Mouse (Mus musculus): Measurements from ENCODE around the gene Lgr6. TPM values are rescaled to one million over a fixed set of nuclear protein-coding genes. Genes with fewer than 3 reads are reported as not detected.

Gene Lgr6
- polyA plus RNA-seq, 1 experiment = 0.06 TPM

DNA sequence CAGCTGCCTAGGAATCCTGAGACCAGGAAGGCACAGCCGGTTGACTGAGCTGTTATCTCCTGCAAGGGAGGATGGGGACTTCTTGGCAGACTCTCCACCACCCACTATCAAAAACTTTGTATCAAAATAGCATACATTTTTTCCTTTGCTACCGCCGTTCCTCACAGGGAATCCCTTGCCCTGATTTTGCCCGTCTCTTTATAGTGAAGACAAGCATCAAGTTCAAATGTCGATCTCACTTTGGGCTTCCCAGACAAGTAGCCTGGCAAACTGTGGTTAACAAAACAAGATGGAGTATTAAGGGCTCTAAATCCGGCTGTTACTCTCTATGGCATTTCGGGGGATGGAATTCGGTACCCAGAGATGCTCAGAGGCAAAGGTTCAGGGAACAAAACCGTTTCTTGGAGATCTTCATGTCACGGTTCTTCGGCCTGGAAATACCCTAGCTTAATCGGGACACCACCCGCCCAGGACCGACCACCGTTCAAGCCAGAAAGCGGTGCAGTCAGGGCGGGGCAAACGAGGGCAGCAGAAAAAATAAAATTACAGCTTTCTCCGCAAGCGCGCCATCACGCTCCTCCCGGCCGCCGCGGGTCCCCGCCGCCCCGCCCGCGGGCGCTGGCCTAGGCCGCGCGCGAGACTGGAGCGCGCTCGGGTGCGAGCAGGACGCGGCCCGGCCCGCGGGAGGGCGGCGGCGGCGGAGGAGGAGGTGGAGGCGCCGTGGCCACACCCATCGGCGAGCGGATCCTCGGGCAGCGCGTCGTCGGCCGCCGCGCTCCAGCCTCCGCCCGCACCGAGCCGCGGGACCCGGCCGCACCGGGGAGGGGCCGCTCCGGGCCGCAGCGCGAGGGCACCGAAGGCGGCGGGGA, 41.2 kb upstream of the Lgr6 start, which contains the start of gene Arl8a:
Arl8a (plus strand) TSS at position 748 of the 869 bp plus-strand sequence.
- H3K27ac ChIP-seq (ENCODE audit: insufficient read depth, low read depth, low read length) = peak within 1 kb of the TSS; percentile 79
- no peaks in the 10 kb centered on the region for H3K36me3 ChIP-seq (ENCODE audit: control insufficient read depth, insufficient read depth, low read length)
- TF ChIP-seq POLR2A (IDR thresholded peaks at IDR 0.05; ENCODE audit: low read depth, low read length) (peak; percentile 48; the same call in 1 of the 2 replicates), CTCF (IDR thresholded peaks at IDR 0.05; ENCODE audit: extremely low read depth, insufficient read length, insufficient replicate concordance, low read depth, low read length) (no peak)
- H3K4me3 ChIP-seq (ENCODE audit: low read depth, low read length) = peak within 1 kb of the TSS; percentile 72
- 1% methylated on average over 78 of the region's 78 CpGs for WGBS
- H3K4me1 ChIP-seq (ENCODE audit: control insufficient read depth, insufficient read depth, insufficient read length, low read length) = peaks cover 20% of the 10 kb centered on the region; the same call in 1 of the 2 replicates
- H3K27me3 ChIP-seq (ENCODE audit: control insufficient read depth, insufficient read depth, low read length) = no peaks in the 10 kb centered on the region

DNA sequence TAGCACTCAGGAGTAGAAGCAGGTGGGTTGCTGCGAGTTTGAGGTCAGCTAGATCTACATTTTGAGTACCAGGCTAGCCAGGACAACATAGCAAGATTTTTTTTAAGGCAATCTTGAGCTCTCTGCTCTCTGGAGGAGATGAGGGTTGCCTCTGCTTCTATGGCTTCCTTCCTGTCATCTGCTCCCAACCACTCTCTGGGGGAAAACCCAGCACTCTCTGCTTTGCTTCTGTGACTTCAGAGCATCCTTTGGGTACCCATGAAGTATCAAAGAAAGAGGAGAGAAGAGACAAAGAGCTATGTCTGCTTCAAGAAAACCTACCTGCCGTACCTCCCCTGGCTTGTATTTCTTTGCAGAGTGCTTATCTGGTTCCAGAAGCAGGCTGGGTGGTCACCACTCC, 38.9 kb upstream of the Lgr6 start:
- WGBS = 87% methylated on average over 2 of the region's 2 CpGs
- no peaks in the 10 kb centered on the region for H3K36me3 ChIP-seq (ENCODE audit: control insufficient read depth, insufficient read depth, low read length)
- TF ChIP-seq POLR2A (IDR thresholded peaks at IDR 0.05; ENCODE audit: low read depth, low read length) = no peak
- TF ChIP-seq CTCF (IDR thresholded peaks at IDR 0.05; ENCODE audit: extremely low read depth, insufficient read length, insufficient replicate concordance, low read depth, low read length) = no peak

DNA sequence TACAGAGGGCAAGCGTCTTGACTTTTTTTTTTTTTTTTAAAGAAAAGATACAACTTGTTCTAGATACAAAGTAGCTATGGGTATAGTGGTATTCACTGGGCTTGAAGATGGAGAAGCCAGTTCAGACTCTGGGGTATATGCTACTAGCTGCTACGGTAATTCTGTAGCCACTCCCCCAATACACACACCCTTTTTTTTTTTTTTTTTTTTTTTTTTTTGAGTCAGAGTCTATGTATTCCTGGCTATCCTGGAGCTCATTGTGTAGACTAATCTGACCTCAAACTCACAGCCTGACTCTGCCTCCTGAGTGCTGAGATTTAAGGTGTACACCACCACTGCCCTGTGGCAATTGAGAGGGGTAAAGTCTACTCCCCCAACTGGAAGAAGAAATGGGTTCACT, 37.4 kb upstream of the Lgr6 start:
- WGBS = 41% methylated on average over 2 of the region's 2 CpGs
- H3K36me3 ChIP-seq (ENCODE audit: control insufficient read depth, insufficient read depth, low read length) = no peaks in the 10 kb centered on the region
- H3K4me3 ChIP-seq (ENCODE audit: low read depth, low read length) = no peak overlapping the region
- no peaks in the 10 kb centered on the region for H3K27me3 ChIP-seq (ENCODE audit: control insufficient read depth, insufficient read depth, low read length)
- H3K27ac ChIP-seq (ENCODE audit: insufficient read depth, low read depth, low read length) = no peak overlapping the region
- no peaks in the 10 kb centered on the region for H3K4me1 ChIP-seq (ENCODE audit: control insufficient read depth, insufficient read depth, insufficient read length, low read length)
- TF ChIP-seq CTCF (IDR thresholded peaks at IDR 0.05; ENCODE audit: extremely low read depth, insufficient read length, insufficient replicate concordance, low read depth, low read length) (no peak), POLR2A (IDR thresholded peaks at IDR 0.05; ENCODE audit: low read depth, low read length) (no peak)

More for the DNA sequence above, 38.9 kb upstream of the Lgr6 start:
- H3K27me3 ChIP-seq (ENCODE audit: control insufficient read depth, insufficient read depth, low read length) = no peaks in the 10 kb centered on the region
- H3K4me3 ChIP-seq (ENCODE audit: low read depth, low read length) = no peak overlapping the region
- H3K27ac ChIP-seq (ENCODE audit: insufficient read depth, low read depth, low read length) = no peak overlapping the region
- H3K4me1 ChIP-seq (ENCODE audit: control insufficient read depth, insufficient read depth, insufficient read length, low read length) = peaks cover 11% of the 10 kb centered on the region; the same call in 1 of the 2 replicates

DNA sequence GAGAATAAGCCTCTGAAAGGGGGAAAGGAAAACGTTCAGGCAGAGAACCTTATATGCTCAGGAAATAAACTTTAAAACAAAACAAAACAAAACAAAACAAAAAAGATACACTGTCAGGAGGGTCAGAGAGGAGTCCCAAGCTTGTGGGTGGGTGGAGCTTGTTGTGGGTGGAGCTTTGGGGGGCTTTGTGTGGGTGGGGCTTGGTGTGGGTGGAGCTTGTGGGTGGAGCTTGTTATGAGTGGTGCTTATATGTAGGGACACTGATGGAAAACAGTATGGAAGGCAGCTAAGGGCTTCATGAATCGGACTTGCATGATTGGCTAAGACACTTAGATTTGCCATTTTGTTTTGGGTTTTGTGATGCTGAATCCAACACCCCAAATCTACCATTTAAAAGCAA, 34.8 kb upstream of the Lgr6 start:
- Histone ChIP-seq H3K27me3 (ENCODE audit: control insufficient read depth, insufficient read depth, low read length) (no peaks in the 10 kb centered on the region), H3K4me3 (ENCODE audit: low read depth, low read length) (no peak overlapping the region), H3K4me1 (ENCODE audit: control insufficient read depth, insufficient read depth, insufficient read length, low read length) (no peaks in the 10 kb centered on the region), H3K36me3 (ENCODE audit: control insufficient read depth, insufficient read depth, low read length) (no peaks in the 10 kb centered on the region), H3K27ac (ENCODE audit: insufficient read depth, low read depth, low read length) (no peak overlapping the region)
- TF ChIP-seq CTCF (IDR thresholded peaks at IDR 0.05; ENCODE audit: extremely low read depth, insufficient read length, insufficient replicate concordance, low read depth, low read length) = no peak
- 59% methylated on average over 2 of the region's 2 CpGs for WGBS

DNA sequence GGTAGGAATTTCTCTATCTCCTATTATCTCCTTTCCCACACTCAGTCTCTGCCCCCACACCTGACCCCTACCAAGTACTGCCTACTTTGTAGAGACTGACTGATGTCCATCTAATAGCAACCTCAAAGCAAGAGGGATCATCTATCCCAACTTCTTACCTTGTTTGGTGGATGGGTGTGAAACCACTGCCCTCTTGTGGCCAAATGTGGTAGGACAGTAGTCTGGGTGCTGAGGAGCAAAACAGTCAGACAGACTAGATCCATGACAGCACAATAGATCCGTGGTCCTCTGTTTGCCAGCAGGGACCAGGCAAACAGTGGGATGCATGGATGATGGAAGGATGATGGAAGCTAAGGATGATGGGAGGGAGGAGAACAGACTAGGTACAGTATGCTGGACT, 31.4 kb upstream of the Lgr6 start:
- H3K27ac ChIP-seq (ENCODE audit: insufficient read depth, low read depth, low read length) = no peak overlapping the region
- H3K4me3 ChIP-seq (ENCODE audit: low read depth, low read length) = no peak overlapping the region
- H3K4me1 ChIP-seq (ENCODE audit: control insufficient read depth, insufficient read depth, insufficient read length, low read length) = 0 out of 2 replicates have a peak, but pooled peaks cover 2% of the 10 kb centered on the region
- no peaks in the 10 kb centered on the region for H3K27me3 ChIP-seq (ENCODE audit: control insufficient read depth, insufficient read depth, low read length)
- no peaks in the 10 kb centered on the region for H3K36me3 ChIP-seq (ENCODE audit: control insufficient read depth, insufficient read depth, low read length)
- 2% methylated on average over 1 of the region's 1 CpGs for WGBS
- TF ChIP-seq POLR2A (IDR thresholded peaks at IDR 0.05; ENCODE audit: low read depth, low read length) (no peak), CTCF (IDR thresholded peaks at IDR 0.05; ENCODE audit: extremely low read depth, insufficient read length, insufficient replicate concordance, low read depth, low read length) (peak; percentile 62; the same call in 1 of the 2 replicates)

DNA sequence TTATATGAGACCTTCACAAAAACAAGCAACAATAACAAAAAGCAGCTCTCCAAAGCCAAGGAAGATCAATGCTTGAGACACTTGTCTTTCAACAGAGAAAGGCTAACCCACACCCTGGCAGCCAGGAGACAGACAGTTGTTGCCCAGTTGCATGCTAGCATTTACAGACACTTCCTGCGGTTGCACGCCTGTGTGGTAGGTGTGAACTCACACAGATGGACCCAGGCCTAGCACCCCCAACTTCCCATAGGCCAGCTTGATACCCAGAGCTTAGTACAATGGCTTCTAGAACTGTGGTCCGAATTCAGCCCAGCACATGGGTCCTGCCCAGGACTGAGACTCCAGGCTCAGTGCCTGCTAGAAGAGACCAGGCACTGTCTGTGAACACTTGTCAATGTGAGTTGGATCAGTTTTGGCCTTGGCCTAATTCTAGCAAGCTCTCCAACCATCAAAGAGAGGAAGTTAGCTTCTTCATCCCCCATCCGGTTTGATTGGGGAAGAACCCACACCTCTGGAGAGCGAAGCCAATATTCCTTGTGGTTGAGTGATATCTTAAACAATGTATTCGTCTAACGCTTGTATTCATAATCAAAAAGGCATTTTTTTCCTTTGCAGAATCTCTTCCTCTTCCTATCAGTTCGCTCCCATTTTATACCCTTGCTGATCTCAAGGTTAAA, 30.2 kb upstream of the Lgr6 start:
- Histone ChIP-seq H3K27me3 (ENCODE audit: control insufficient read depth, insufficient read depth, low read length) (no peaks in the 10 kb centered on the region), H3K4me1 (ENCODE audit: control insufficient read depth, insufficient read depth, insufficient read length, low read length) (0 out of 2 replicates have a peak, but pooled peaks cover 5% of the 10 kb centered on the region), H3K4me3 (ENCODE audit: low read depth, low read length) (no peak overlapping the region), H3K36me3 (ENCODE audit: control insufficient read depth, insufficient read depth, low read length) (no peaks in the 10 kb centered on the region), H3K27ac (ENCODE audit: insufficient read depth, low read depth, low read length) (no peak overlapping the region)
- TF ChIP-seq POLR2A (IDR thresholded peaks at IDR 0.05; ENCODE audit: low read depth, low read length) (no peak), CTCF (IDR thresholded peaks at IDR 0.05; ENCODE audit: extremely low read depth, insufficient read length, insufficient replicate concordance, low read depth, low read length) (no peak)
- 82% methylated on average over 8 of the region's 8 CpGs for WGBS
